In genomic region chr5:92309681-92310511, GRCm38 (mm10) we compare ENCODE assay signal across 8 mouse cellular contexts. TPM values are rescaled to one million over a fixed set of nuclear protein-coding genes. Genes with fewer than 3 reads are reported as not detected.
DNase-seq lines count a peak whose midpoint lies in the region; ATAC-seq lines count a peak whose summit lies in the region.

TSS of gene Sdad1 (minus strand) at chr5:92310479.

- intact Hi-C loops in gastrocnemius, postnatal 14 days (cut with DNase I; ENCODE audit: low total_unique reads): loop anchor here (5.0 kb wide), 2 partner anchors 72 to 87 kb away; no protein-coding TSS in a partner anchor
- intact Hi-C loops in left cerebral cortex, postnatal 10 days (cut with DNase I): loop anchor here (10.0 kb wide), 1 partner anchor 255 kb away; no protein-coding TSS in a partner anchor

- ATAC-seq in inflammation-experienced regulatory T-cells, adult 6 months: peak; percentile 96
- peak; percentile 91 for ATAC-seq in megakaryocyte-erythroid progenitor cell, adult 5-6 weeks (replicated peaks; ENCODE audit: low FRiP score, low TSS enrichment, poor library complexity, severe bottlenecking)

- peak; percentile 90 for DNase-seq in adipocyte (ENCODE audit: low spot score)
- peak; percentile 98 for DNase-seq in embryo, embryonic 10 days (ENCODE audit: low spot score)
- peak; percentile 91 for DNase-seq in gastrocnemius, postnatal 14 days
- peak; percentile 96 for DNase-seq in left cerebral cortex, postnatal 10 days (ENCODE audit: extremely low spot score in 1 of 2, low spot score in 2 of 2)
- peak; percentile 94 for DNase-seq in right cerebral cortex, postnatal 25 days
- peak; percentile 89 to 93 for DNase-seq in urinary bladder, postnatal 4 days (ENCODE audit: low spot score in 2 of 2)

RNA-seq across cellular contexts. Expression of gene Sdad1, which starts in this region (rescaled TPM):
- total RNA-seq in gastrocnemius, postnatal 14 days (2021): 10 to 100 TPM; 16.2 TPM
- 10 to 100 TPM; 30.5 to 59.4 (median 50.2) TPM for polyA plus RNA-seq in inflammation-experienced regulatory T-cells, adult 6 months (2017; shearing (Covaris generic))
- total RNA-seq in left cerebral cortex, postnatal 10 days (2021): 10 to 100 TPM; 20.5 to 25.3 TPM
- 51.6 and 66.7 TPM in 2 replicates for total RNA-seq in megakaryocyte-erythroid progenitor cell, adult 5-6 weeks (2014; fragmentation: Nextera tagmentation)
- total RNA-seq in megakaryocyte-erythroid progenitor cell, adult 5-6 weeks (2017): 91.7 and 93.5 TPM in 2 replicates

Comparison
In these comparisons a context has a peak if more than half of its experiments do, and no peak if none do; other contexts are left out.
1. Peak in every context shown above with its lines: DNase-seq and ATAC-seq.